Comparison of ENCODE assay signal across 8 mouse cellular contexts in the genomic region with DNA sequence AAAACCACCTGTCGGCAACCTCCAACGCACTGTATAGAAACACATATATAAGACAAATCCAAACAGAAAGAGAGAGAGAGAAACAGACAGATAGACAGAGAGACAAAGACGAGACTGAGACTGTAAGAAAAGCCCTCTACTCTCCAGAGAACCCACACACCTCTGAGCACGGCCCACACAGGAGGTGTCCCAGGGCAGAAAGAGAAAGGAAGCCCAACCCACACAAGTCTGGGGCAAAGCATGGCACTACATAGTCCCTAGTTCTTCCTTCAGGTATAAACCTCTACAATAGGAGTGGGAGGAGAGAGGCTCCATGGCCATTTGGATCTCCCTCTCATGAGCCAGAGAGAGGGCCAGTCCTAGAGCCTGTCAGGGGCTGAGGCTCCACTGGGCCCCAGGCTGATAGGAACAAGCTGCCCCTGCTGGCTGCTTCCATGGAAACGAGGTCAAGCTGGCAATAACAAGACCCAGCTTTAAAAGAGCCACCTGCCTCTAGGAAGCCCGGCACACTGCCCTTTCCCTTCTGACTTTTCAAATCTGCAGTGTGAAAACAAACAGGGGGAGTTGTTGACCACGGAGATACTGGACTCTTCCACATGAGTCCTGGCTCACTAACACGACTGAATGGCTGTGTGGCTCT.
A peak's percentile ranks its signal among the peaks of the same experiment; 100 is the strongest.
DNase-seq lines count a peak whose midpoint lies in the region; ATAC-seq lines count a peak whose summit lies in the region.

No protein-coding gene starts in this region.

- peak overlapping the region; percentile 23 for H3K27ac ChIP-seq in hindbrain, embryonic 10.5 days
- H3K27ac ChIP-seq in hindbrain, embryonic 12.5 days = no peak overlapping the region
- H3K27ac ChIP-seq in heart, embryonic 10.5 days = peak overlapping the region; percentile 80
- H3K27ac ChIP-seq in lung, embryonic 16.5 days (ENCODE audit: low read length) = no peak overlapping the region

- no peaks in the 10 kb centered on the region for H3K9me3 ChIP-seq in hindbrain, embryonic 10.5 days
- H3K9me3 ChIP-seq in hindbrain, embryonic 12.5 days (replicated peaks) = no peaks in the 10 kb centered on the region
- no peaks in the 10 kb centered on the region for H3K9me3 ChIP-seq in heart, embryonic 10.5 days
- H3K9me3 ChIP-seq in lung, embryonic 16.5 days (ENCODE audit: control insufficient read depth, low read length) = no peaks in the 10 kb centered on the region

- 0 out of 2 replicates have a peak, but pooled peaks cover 6% of the 10 kb centered on the region for H3K36me3 ChIP-seq in hindbrain, embryonic 10.5 days
- no peaks in the 10 kb centered on the region for H3K36me3 ChIP-seq in hindbrain, embryonic 12.5 days
- H3K36me3 ChIP-seq in heart, embryonic 10.5 days = no peaks in the 10 kb centered on the region
- H3K36me3 ChIP-seq in lung, embryonic 16.5 days (ENCODE audit: control insufficient read depth, insufficient read depth, low read length) = no peaks in the 10 kb centered on the region

- DNase-seq in hindbrain, embryonic 10.5 days (ENCODE audit: low spot score) = peak; percentile 83
- peak; percentile 89 for DNase-seq in embryo, embryonic 10 days (ENCODE audit: low spot score)
- DNase-seq in heart, embryonic 10.5 days (ENCODE audit: low spot score) = peak; percentile 95
- peak; percentile 77 for DNase-seq in kidney, adult 11 months
- DNase-seq in retina, postnatal 1 day = peak; percentile 92
- no peak for DNase-seq in layer of hippocampus, postnatal 25 days (ENCODE audit: extremely low spot score in 1 of 2, low spot score in 1 of 2)

- WGBS in hindbrain, embryonic 10.5 days = 27% methylated on average over 7 of the region's 8 CpGs
- WGBS in hindbrain, embryonic 12.5 days = 7% methylated on average over 6 of the region's 8 CpGs
- WGBS in heart, embryonic 10.5 days = 24% methylated on average over 7 of the region's 8 CpGs
- WGBS in lung, embryonic 16.5 days = 13% methylated on average over 6 of the region's 8 CpGs

- no peaks in the 10 kb centered on the region for H3K27me3 ChIP-seq in hindbrain, embryonic 10.5 days (ENCODE audit: insufficient read depth, poor library complexity, severe bottlenecking)
- H3K27me3 ChIP-seq in hindbrain, embryonic 12.5 days = no peaks in the 10 kb centered on the region
- no peaks in the 10 kb centered on the region for H3K27me3 ChIP-seq in heart, embryonic 10.5 days (ENCODE audit: insufficient read depth, poor library complexity, severe bottlenecking)
- no peaks in the 10 kb centered on the region for H3K27me3 ChIP-seq in lung, embryonic 16.5 days (ENCODE audit: control insufficient read depth, insufficient read depth, low read depth, low read length)

- peaks cover 59% of the 10 kb centered on the region for H3K4me1 ChIP-seq in hindbrain, embryonic 10.5 days (replicated peaks)
- peaks cover 47% of the 10 kb centered on the region for H3K4me1 ChIP-seq in hindbrain, embryonic 12.5 days
- H3K4me1 ChIP-seq in heart, embryonic 10.5 days = peaks cover 92% of the 10 kb centered on the region
- peaks cover 60% of the 10 kb centered on the region for H3K4me1 ChIP-seq in lung, embryonic 16.5 days (replicated peaks; ENCODE audit: control insufficient read depth, insufficient read depth, low read length)

- no peak overlapping the region for H3K9ac ChIP-seq in hindbrain, embryonic 12.5 days
- H3K9ac ChIP-seq in lung, embryonic 16.5 days (ENCODE audit: low read length) = no peak overlapping the region

- H3K4me2 ChIP-seq in hindbrain, embryonic 12.5 days (replicated peaks) = no peak overlapping the region
- H3K4me2 ChIP-seq in lung, embryonic 16.5 days (ENCODE audit: low read depth, low read length) = no peak overlapping the region

- ATAC-seq in hindbrain, embryonic 12.5 days (ENCODE audit: low FRiP score) = no peak
- ATAC-seq in lung, embryonic 16.5 days (ENCODE audit: low read depth) = peak; percentile 76

- H3K4me3 ChIP-seq in hindbrain, embryonic 10.5 days = no peak overlapping the region
- H3K4me3 ChIP-seq in hindbrain, embryonic 12.5 days = no peak overlapping the region
- H3K4me3 ChIP-seq in heart, embryonic 10.5 days = peak overlapping the region; percentile 29; the same call in 1 of the 2 replicates
- no peak overlapping the region for H3K4me3 ChIP-seq in lung, embryonic 16.5 days (ENCODE audit: low read length)

Comparison
In these comparisons a context has a peak if more than half of its experiments do, and no peak if none do; other contexts are left out.
1. H3K27ac ChIP-seq: peak in hindbrain, embryonic 10.5 days (single experiment) and heart, embryonic 10.5 days (single experiment); none in hindbrain, embryonic 12.5 days (single experiment) and lung, embryonic 16.5 days (single experiment).
2. DNase-seq: peak in hindbrain, embryonic 10.5 days (single experiment), embryo, embryonic 10 days (single experiment), heart, embryonic 10.5 days (single experiment), kidney, adult 11 months (single experiment) and retina, postnatal 1 day (single experiment); none in layer of hippocampus, postnatal 25 days (0 of 2).